Mouse (Mus musculus): Measurements from ENCODE around the gene Gtf2f2. TPM values are rescaled to one million over a fixed set of nuclear protein-coding genes. Genes with fewer than 3 reads are reported as not detected.
A peak's percentile ranks its signal among the peaks of the same experiment; 100 is the strongest.
"Not testable (repeated sequence)": the region's sequence is repeated elsewhere in the genome, so short reads cannot be mapped to it uniquely, and the experiment has no call there.

Gene Gtf2f2
- total and polyA plus RNA-seq, 2 experiments from 2014 or later: 14.8 to 41.3 TPM

- Histone ChIP-seq H3K36me3 (ENCODE audit: insufficient read depth, low read length) (no peaks in the 10 kb centered on the region), H3K9ac (replicated peaks; ENCODE audit: low read length) (no peak overlapping the region), H3K4me1 (ENCODE audit: insufficient read depth, low read length) (no peaks in the 10 kb centered on the region), H3K27ac (no peak overlapping the region), H3K4me3 (ENCODE audit: low read length) (no peak overlapping the region), H3K9me3 (ENCODE audit: low read length) (no peaks in the 10 kb centered on the region), H3K4me2 (ENCODE audit: low read depth, low read length) (no peak overlapping the region), H3K27me3 (ENCODE audit: insufficient read depth, low read length) (no peaks in the 10 kb centered on the region)
- no peak for TF ChIP-seq CTCF (IDR thresholded peaks at IDR 0.05; ENCODE audit: low read depth)
- WGBS: 63% methylated on average over 1 of the region's 1 CpGs
- DNase-seq (ENCODE audit: low spot score) (no peak), ATAC-seq (no peak)
Observed at GRCm38 (mm10) chr14:75937714-75938113, 73.0 kb downstream of the Gtf2f2 start.

- Histone ChIP-seq H3K4me1 (ENCODE audit: insufficient read depth, low read length) (no peaks in the 10 kb centered on the region), H3K9ac (replicated peaks; ENCODE audit: low read length) (no peak overlapping the region), H3K9me3 (ENCODE audit: low read length) (no peaks in the 10 kb centered on the region), H3K4me2 (ENCODE audit: low read depth, low read length) (no peak overlapping the region), H3K36me3 (ENCODE audit: insufficient read depth, low read length) (no peaks in the 10 kb centered on the region), H3K27ac (no peak overlapping the region), H3K27me3 (ENCODE audit: insufficient read depth, low read length) (no peaks in the 10 kb centered on the region), H3K4me3 (ENCODE audit: low read length) (no peak overlapping the region)
- DNase-seq (ENCODE audit: low spot score): no peak
- ATAC-seq: no peak
- TF ChIP-seq CTCF (IDR thresholded peaks at IDR 0.05; ENCODE audit: low read depth): no peak; the same call in 1 of the 2 replicates
- WGBS: 87% methylated on average over 2 of the region's 2 CpGs
Observed at GRCm38 (mm10) chr14:75934359-75934758, 76.3 kb downstream of the Gtf2f2 start.

GRCm38 (mm10) chr14:75931266-75931665, 79.4 kb downstream of the Gtf2f2 start:
- DNase-seq (ENCODE audit: low spot score) (no peak), ATAC-seq (no peak)
- no peak for TF ChIP-seq CTCF (IDR thresholded peaks at IDR 0.05; ENCODE audit: low read depth)
- H3K4me1 ChIP-seq (ENCODE audit: insufficient read depth, low read length): no peaks in the 10 kb centered on the region
- no peak overlapping the region for H3K9ac ChIP-seq (replicated peaks; ENCODE audit: low read length)
- no peaks in the 10 kb centered on the region for H3K9me3 ChIP-seq (ENCODE audit: low read length)
- H3K27ac ChIP-seq: no peak overlapping the region
- H3K27me3 ChIP-seq (ENCODE audit: insufficient read depth, low read length): no peaks in the 10 kb centered on the region
- 96% methylated on average over 23 of the region's 23 CpGs for WGBS
- H3K4me2 ChIP-seq (ENCODE audit: low read depth, low read length): no peak overlapping the region
- no peaks in the 10 kb centered on the region for H3K36me3 ChIP-seq (ENCODE audit: insufficient read depth, low read length)
- no peak overlapping the region for H3K4me3 ChIP-seq (ENCODE audit: low read length)

GRCm38 (mm10) chr14:75929713-75930112, 81.0 kb downstream of the Gtf2f2 start:
- H3K4me1 ChIP-seq (ENCODE audit: insufficient read depth, low read length); DNase-seq (ENCODE audit: low spot score); H3K4me3 ChIP-seq (ENCODE audit: low read length); H3K4me2 ChIP-seq (ENCODE audit: low read depth, low read length); H3K27ac ChIP-seq; H3K9me3 ChIP-seq (ENCODE audit: low read length); ATAC-seq; H3K36me3 ChIP-seq (ENCODE audit: insufficient read depth, low read length); H3K9ac ChIP-seq (replicated peaks; ENCODE audit: low read length); H3K27me3 ChIP-seq (ENCODE audit: insufficient read depth, low read length): not testable (repeated sequence)
- WGBS: 78% methylated on average over 8 of the region's 8 CpGs

- Histone ChIP-seq H3K4me2 (ENCODE audit: low read depth, low read length) (no peak overlapping the region), H3K27me3 (ENCODE audit: insufficient read depth, low read length) (no peaks in the 10 kb centered on the region), H3K36me3 (ENCODE audit: insufficient read depth, low read length) (no peaks in the 10 kb centered on the region), H3K9me3 (ENCODE audit: low read length) (no peaks in the 10 kb centered on the region), H3K4me3 (ENCODE audit: low read length) (no peak overlapping the region), H3K4me1 (ENCODE audit: insufficient read depth, low read length) (no peaks in the 10 kb centered on the region), H3K9ac (replicated peaks; ENCODE audit: low read length) (no peak overlapping the region), H3K27ac (no peak overlapping the region)
- peak; percentile 17 for DNase-seq (ENCODE audit: low spot score)
- no peak for TF ChIP-seq CTCF (IDR thresholded peaks at IDR 0.05; ENCODE audit: low read depth)
- WGBS: 61% methylated on average over 1 of the region's 1 CpGs
- no peak for ATAC-seq
Observed at GRCm38 (mm10) chr14:75923314-75924052, 87.2 kb downstream of the Gtf2f2 start.

GRCm38 (mm10) chr14:75912665-75913064, 98.0 kb downstream of the Gtf2f2 start:
- Histone ChIP-seq H3K4me2 (ENCODE audit: low read depth, low read length) (no peak overlapping the region), H3K27me3 (ENCODE audit: insufficient read depth, low read length) (no peaks in the 10 kb centered on the region), H3K9me3 (ENCODE audit: low read length) (no peaks in the 10 kb centered on the region), H3K9ac (replicated peaks; ENCODE audit: low read length) (no peak overlapping the region), H3K27ac (no peak overlapping the region), H3K4me1 (ENCODE audit: insufficient read depth, low read length) (no peaks in the 10 kb centered on the region), H3K36me3 (ENCODE audit: insufficient read depth, low read length) (no peaks in the 10 kb centered on the region), H3K4me3 (ENCODE audit: low read length) (no peak overlapping the region)
- DNase-seq (ENCODE audit: low spot score) (no peak), ATAC-seq (no peak)
- 90% methylated on average over 2 of the region's 2 CpGs for WGBS
- no peak for TF ChIP-seq CTCF (IDR thresholded peaks at IDR 0.05; ENCODE audit: low read depth)

GRCm38 (mm10) chr14:75911968-75912367, 98.7 kb downstream of the Gtf2f2 start:
- TF ChIP-seq CTCF (IDR thresholded peaks at IDR 0.05; ENCODE audit: low read depth): no peak
- Histone ChIP-seq H3K36me3 (ENCODE audit: insufficient read depth, low read length) (no peaks in the 10 kb centered on the region), H3K27ac (no peak overlapping the region), H3K9ac (replicated peaks; ENCODE audit: low read length) (no peak overlapping the region), H3K4me1 (ENCODE audit: insufficient read depth, low read length) (no peaks in the 10 kb centered on the region), H3K27me3 (ENCODE audit: insufficient read depth, low read length) (no peaks in the 10 kb centered on the region), H3K4me3 (ENCODE audit: low read length) (no peak overlapping the region), H3K9me3 (ENCODE audit: low read length) (no peaks in the 10 kb centered on the region), H3K4me2 (ENCODE audit: low read depth, low read length) (no peak overlapping the region)
- WGBS: 79% methylated on average over 6 of the region's 6 CpGs
- ATAC-seq (no peak), DNase-seq (ENCODE audit: low spot score) (no peak)
